Mouse (Mus musculus): ENCODE data around the gene Ppp2r5e.
A peak's percentile ranks its signal among the peaks of the same experiment; 100 is the strongest.

Ppp2r5e gene

GRCm38 (mm10) chr12:75473021-75473420 lies 123.0 kb downstream of the Ppp2r5e start:
- Histone ChIP-seq H3K36me3 (ENCODE audit: control insufficient read depth, insufficient read depth, low read length, poor library complexity, severe bottlenecking) (peaks cover 5% of the 10 kb centered on the region; the same call in 1 of the 2 replicates), H3K27me3 (ENCODE audit: control insufficient read depth, insufficient read depth, low read length, poor library complexity, severe bottlenecking) (no peaks in the 10 kb centered on the region)
- DNase-seq (ENCODE audit: low read depth, low spot score) = no peak

- DNase-seq (ENCODE audit: low read depth, low spot score) = no peak
- H3K27me3 ChIP-seq (ENCODE audit: control insufficient read depth, insufficient read depth, low read length, poor library complexity, severe bottlenecking) = no peaks in the 10 kb centered on the region
- peaks cover 7% of the 10 kb centered on the region; the same call in 1 of the 2 replicates for H3K36me3 ChIP-seq (ENCODE audit: control insufficient read depth, insufficient read depth, low read length, poor library complexity, severe bottlenecking)
Measured at GRCm38 (mm10) chr12:75472107-75472506, 123.9 kb downstream of the Ppp2r5e start.

DNA sequence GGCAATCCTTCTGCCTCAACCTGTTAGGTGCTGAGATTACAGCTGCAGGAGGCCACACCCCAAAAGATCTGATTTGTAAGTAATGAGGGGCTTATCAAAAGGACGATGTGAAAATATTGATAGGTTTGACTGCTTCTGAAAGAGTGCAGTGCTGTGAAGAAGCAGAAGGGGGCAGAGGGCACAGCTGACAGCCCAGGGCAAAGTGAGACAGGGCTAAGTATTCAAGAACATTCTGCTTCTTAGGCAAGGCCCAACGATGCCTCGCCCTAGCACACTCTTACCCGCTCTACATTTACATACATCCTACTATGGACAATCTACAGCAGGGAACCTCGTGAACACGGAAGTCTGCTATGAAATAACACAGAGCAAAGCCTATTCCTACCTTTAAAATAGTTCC lies 128.2 kb downstream of the Ppp2r5e start:
- no peaks in the 10 kb centered on the region for H3K27me3 ChIP-seq (ENCODE audit: control insufficient read depth, insufficient read depth, low read length, poor library complexity, severe bottlenecking)

GRCm38 (mm10) chr12:75467127-75467526 lies 128.9 kb downstream of the Ppp2r5e start:
- no peak for DNase-seq (ENCODE audit: low read depth, low spot score)
- Histone ChIP-seq H3K27me3 (ENCODE audit: control insufficient read depth, insufficient read depth, low read length, poor library complexity, severe bottlenecking) (no peaks in the 10 kb centered on the region), H3K36me3 (ENCODE audit: control insufficient read depth, insufficient read depth, low read length, poor library complexity, severe bottlenecking) (peaks cover 16% of the 10 kb centered on the region)

More for the DNA sequence above, 128.2 kb downstream of the Ppp2r5e start:
- no peak for DNase-seq (ENCODE audit: low read depth, low spot score)
- peaks cover 16% of the 10 kb centered on the region for H3K36me3 ChIP-seq (ENCODE audit: control insufficient read depth, insufficient read depth, low read length, poor library complexity, severe bottlenecking)

GRCm38 (mm10) chr12:75466206-75466605 lies 129.8 kb downstream of the Ppp2r5e start:
- DNase-seq (ENCODE audit: low read depth, low spot score) = no peak
- peaks cover 16% of the 10 kb centered on the region for H3K36me3 ChIP-seq (ENCODE audit: control insufficient read depth, insufficient read depth, low read length, poor library complexity, severe bottlenecking)
- H3K27me3 ChIP-seq (ENCODE audit: control insufficient read depth, insufficient read depth, low read length, poor library complexity, severe bottlenecking) = no peaks in the 10 kb centered on the region

DNA sequence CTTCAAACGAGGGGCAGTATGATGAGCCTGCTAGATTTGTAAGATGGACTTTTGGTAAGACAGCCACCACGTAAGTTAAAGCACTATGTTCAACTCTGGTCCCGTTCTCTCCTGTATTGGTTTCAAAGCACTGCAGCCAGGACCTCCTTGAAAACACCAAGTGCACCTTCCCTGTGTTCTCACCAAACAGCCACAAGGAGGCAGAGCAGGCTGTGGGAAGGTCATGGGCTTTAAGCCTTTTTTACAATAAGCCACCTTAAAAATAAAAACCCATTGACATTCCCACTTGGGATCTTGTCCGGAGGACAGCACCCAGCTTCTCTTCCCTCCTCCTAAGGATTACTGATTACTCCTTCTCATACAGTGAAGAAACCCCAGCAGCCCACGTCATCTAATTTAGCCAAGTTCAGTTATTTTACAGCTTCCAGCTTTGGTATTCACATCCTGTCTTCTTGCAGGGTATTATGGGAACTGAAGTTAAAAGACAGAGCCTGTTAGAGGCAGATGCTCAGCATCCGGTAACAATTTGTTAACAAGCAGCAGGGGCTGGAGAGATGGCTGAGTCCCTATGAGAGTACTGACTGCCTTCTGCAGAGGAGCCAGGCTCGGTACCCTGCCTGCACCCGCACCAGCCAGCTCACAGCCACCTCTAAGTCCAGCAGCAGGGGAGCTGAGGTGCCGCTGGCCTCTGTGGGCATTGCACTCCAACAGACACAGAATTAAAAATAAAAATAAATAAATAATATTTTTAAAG lies 131.9 kb downstream of the Ppp2r5e start:
- Histone ChIP-seq H3K27me3 (ENCODE audit: control insufficient read depth, insufficient read depth, low read length, poor library complexity, severe bottlenecking) (no peaks in the 10 kb centered on the region), H3K36me3 (ENCODE audit: control insufficient read depth, insufficient read depth, low read length, poor library complexity, severe bottlenecking) (peaks cover 20% of the 10 kb centered on the region)
- DNase-seq (ENCODE audit: low read depth, low spot score) = peak; percentile 22

DNA sequence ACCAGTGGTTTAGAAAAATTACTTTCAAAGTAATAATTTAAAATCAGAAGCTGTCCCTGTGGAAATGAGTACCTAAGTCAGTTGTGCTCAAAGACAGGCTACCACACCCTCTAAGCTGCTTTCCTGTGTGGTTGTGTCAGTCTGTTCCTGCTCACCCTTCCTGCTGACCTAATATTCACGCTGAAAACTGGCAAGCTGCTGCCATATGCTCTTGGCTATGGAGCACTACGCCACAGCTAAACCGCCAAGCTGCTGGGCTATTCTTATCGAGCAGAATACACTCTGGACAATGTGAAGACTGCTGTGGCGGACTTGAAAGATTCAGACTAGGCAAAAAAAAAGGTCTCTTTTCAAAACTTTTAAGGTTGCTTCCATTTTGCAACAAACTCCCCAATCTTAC lies 135.5 kb downstream of the Ppp2r5e start:
- no peaks in the 10 kb centered on the region for H3K27me3 ChIP-seq (ENCODE audit: control insufficient read depth, insufficient read depth, low read length, poor library complexity, severe bottlenecking)
- H3K36me3 ChIP-seq (ENCODE audit: control insufficient read depth, insufficient read depth, low read length, poor library complexity, severe bottlenecking) = peaks cover 17% of the 10 kb centered on the region
- DNase-seq (ENCODE audit: low read depth, low spot score) = no peak

GRCm38 (mm10) chr12:75459656-75460055 lies 136.4 kb downstream of the Ppp2r5e start:
- Histone ChIP-seq H3K36me3 (ENCODE audit: control insufficient read depth, insufficient read depth, low read length, poor library complexity, severe bottlenecking) (peaks cover 16% of the 10 kb centered on the region), H3K27me3 (ENCODE audit: control insufficient read depth, insufficient read depth, low read length, poor library complexity, severe bottlenecking) (no peaks in the 10 kb centered on the region)
- DNase-seq (ENCODE audit: low read depth, low spot score) = no peak

- peaks cover 7% of the 10 kb centered on the region for H3K36me3 ChIP-seq (ENCODE audit: control insufficient read depth, insufficient read depth, low read length, poor library complexity, severe bottlenecking)
- no peak for DNase-seq (ENCODE audit: low read depth, low spot score)
- H3K27me3 ChIP-seq (ENCODE audit: control insufficient read depth, insufficient read depth, low read length, poor library complexity, severe bottlenecking) = no peaks in the 10 kb centered on the region
Measured at GRCm38 (mm10) chr12:75453441-75453840, 142.6 kb downstream of the Ppp2r5e start.

DNA sequence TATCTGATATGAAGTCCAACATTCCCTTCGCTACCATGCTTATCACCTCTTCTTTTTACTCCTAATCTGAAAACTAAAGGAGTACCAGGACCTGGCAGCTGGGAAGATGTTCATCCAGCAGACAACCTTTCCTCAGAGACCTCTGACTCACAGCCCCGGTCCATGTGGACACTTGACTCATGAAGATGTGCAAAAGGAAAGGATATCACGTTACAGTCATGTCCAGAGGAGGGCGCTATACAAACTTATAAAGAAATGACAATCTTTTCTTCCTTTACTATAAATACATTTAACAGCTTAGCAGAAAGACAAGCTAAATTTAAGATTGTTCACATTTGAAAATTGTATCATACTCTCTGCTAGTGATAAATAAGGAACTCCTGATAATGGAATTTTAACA lies 143.0 kb downstream of the Ppp2r5e start:
- DNase-seq (ENCODE audit: low read depth, low spot score) = peak; percentile 25
- H3K36me3 ChIP-seq (ENCODE audit: control insufficient read depth, insufficient read depth, low read length, poor library complexity, severe bottlenecking) = peaks cover 7% of the 10 kb centered on the region
- no peaks in the 10 kb centered on the region for H3K27me3 ChIP-seq (ENCODE audit: control insufficient read depth, insufficient read depth, low read length, poor library complexity, severe bottlenecking)

DNA sequence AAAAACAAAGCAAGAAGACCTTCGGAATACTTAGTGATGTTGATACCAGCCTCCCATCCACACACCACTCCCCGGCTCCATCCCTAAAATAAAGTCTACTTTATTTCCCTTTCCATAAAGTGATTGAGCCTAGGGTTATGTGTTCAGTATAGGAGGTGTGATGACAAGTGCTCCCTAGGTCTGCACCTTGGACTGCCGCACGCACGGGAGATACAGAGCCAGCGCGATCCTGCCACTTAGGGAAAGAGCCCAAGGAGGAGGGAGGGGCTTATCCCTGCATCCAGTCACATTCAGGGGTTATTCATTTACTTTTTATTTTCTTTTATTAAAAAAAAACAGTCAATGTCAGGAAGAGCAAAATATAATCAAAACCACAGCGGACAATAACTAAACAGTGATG lies 145.5 kb downstream of the Ppp2r5e start:
- DNase-seq (ENCODE audit: low read depth, low spot score) = no peak
- Histone ChIP-seq H3K36me3 (ENCODE audit: control insufficient read depth, insufficient read depth, low read length, poor library complexity, severe bottlenecking) (peaks cover 7% of the 10 kb centered on the region), H3K27me3 (ENCODE audit: control insufficient read depth, insufficient read depth, low read length, poor library complexity, severe bottlenecking) (no peaks in the 10 kb centered on the region)

DNA sequence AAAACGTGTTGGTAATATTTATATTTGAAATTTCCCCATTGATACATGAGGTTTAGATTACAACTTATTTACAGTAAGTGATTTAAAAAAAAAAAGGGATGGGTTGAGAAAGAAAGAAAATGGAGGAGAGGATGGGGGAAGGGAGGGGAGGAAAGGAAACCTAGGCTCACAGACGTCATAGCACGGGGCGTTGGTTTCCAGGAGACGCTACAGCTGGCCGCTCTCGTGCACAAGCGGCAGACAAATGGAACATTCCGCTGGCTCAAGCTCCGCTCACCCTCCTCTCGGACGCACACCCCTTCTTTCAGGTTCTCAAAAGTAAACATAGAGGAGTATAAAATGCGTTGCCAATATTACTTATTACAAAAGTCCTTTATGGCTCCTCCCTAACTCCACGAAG lies 146.0 kb downstream of the Ppp2r5e start:
- DNase-seq (ENCODE audit: low read depth, low spot score) = peak; percentile 66
- Histone ChIP-seq H3K27me3 (ENCODE audit: control insufficient read depth, insufficient read depth, low read length, poor library complexity, severe bottlenecking) (no peaks in the 10 kb centered on the region), H3K36me3 (ENCODE audit: control insufficient read depth, insufficient read depth, low read length, poor library complexity, severe bottlenecking) (peaks cover 7% of the 10 kb centered on the region)

GRCm38 (mm10) chr12:75449475-75449966 lies 146.5 kb downstream of the Ppp2r5e start:
- DNase-seq (ENCODE audit: low read depth, low spot score) = peak; percentile 21
- Histone ChIP-seq H3K27me3 (ENCODE audit: control insufficient read depth, insufficient read depth, low read length, poor library complexity, severe bottlenecking) (no peaks in the 10 kb centered on the region), H3K36me3 (ENCODE audit: control insufficient read depth, insufficient read depth, low read length, poor library complexity, severe bottlenecking) (peaks cover 6% of the 10 kb centered on the region)

GRCm38 (mm10) chr12:75448921-75449320 lies 147.1 kb downstream of the Ppp2r5e start:
- peaks cover 6% of the 10 kb centered on the region for H3K36me3 ChIP-seq (ENCODE audit: control insufficient read depth, insufficient read depth, low read length, poor library complexity, severe bottlenecking)
- no peaks in the 10 kb centered on the region for H3K27me3 ChIP-seq (ENCODE audit: control insufficient read depth, insufficient read depth, low read length, poor library complexity, severe bottlenecking)
- no peak for DNase-seq (ENCODE audit: low read depth, low spot score)

DNA sequence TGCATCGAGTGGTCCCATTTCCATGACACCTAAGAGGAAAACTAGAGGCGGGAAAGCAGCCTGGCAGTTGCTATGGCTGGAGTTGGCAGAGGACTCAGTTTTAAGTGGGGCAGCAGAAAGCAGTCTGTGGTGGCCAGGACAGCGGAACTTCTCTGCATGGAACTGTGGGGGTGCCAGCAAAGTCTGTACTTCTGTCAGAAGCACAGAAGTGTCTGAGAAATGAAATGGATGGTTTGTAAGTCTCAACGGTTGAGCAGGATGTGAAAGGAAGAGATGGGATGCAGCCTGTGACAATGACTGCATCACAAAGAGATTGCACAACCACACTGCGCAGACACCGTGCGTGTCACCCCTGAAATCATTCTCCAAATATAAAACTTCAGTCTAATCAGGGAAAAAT lies 149.8 kb downstream of the Ppp2r5e start:
- H3K36me3 ChIP-seq (ENCODE audit: control insufficient read depth, insufficient read depth, low read length, poor library complexity, severe bottlenecking) = 0 out of 2 replicates have a peak, but pooled peaks cover 2% of the 10 kb centered on the region
- DNase-seq (ENCODE audit: low read depth, low spot score) = no peak
- no peaks in the 10 kb centered on the region for H3K27me3 ChIP-seq (ENCODE audit: control insufficient read depth, insufficient read depth, low read length, poor library complexity, severe bottlenecking)
